Mouse (Mus musculus): ENCODE measurements around the gene Fndc3b. TPM values are rescaled to one million over a fixed set of nuclear protein-coding genes. Genes with fewer than 3 reads are reported as not detected.

Fndc3b gene
- polyA plus RNA-seq (2012; fragmentation: generic; extraction: Trizol): 23.7 TPM
- long read RNA-seq, experiment 1, full-length matches to known transcripts: 1 of 8 reads
- long read RNA-seq, experiment 1, partial matches to known transcripts: 0 of 8 reads
- long read RNA-seq, experiment 1, other reads (novel, unspliced or antisense): 7 of 8 reads
- long read RNA-seq, experiment 2, full-length matches to known transcripts: 14 of 52 reads
- long read RNA-seq, experiment 2, partial matches to known transcripts: 13 of 52 reads
- long read RNA-seq, experiment 2, other reads (novel, unspliced or antisense): 25 of 52 reads

- Histone ChIP-seq H3K79me2 (ENCODE audit: control insufficient read depth, insufficient read depth) (peaks cover 50% of the 10 kb centered on the region), H3K4me3 (ENCODE audit: insufficient read depth, poor library complexity, severe bottlenecking) (peak within 1 kb of the TSS; percentile 61)
- TF ChIP-seq MYOD1 (IDR thresholded peaks at IDR 0.05; ENCODE audit: control insufficient read depth, insufficient read length, low read depth) (no peak), MAX (IDR thresholded peaks at IDR 0.05) (peak; percentile 87), USF1 (IDR thresholded peaks at IDR 0.05; ENCODE audit: low read depth) (peak; percentile 70), CEBPB (IDR thresholded peaks at IDR 0.05; ENCODE audit: low read depth) (no peak)
These were observed at the start of gene Fndc3b for GRCm38 (mm10) chr3:27710648-27711428. TSS of gene Fndc3b (minus strand) at chr3:27711307.

GRCm38 (mm10) chr3:27760278-27760677 lies 49.2 kb upstream of the Fndc3b start:
- TF ChIP-seq CTCF (IDR thresholded peaks at IDR 0.05; ENCODE audit: control insufficient read depth, insufficient read depth, insufficient read length): no peak
- TF ChIP-seq USF1 (IDR thresholded peaks at IDR 0.05; ENCODE audit: low read depth): no peak
- TF ChIP-seq CEBPB (IDR thresholded peaks at IDR 0.05; ENCODE audit: low read depth): no peak
- no peak for TF ChIP-seq MAX (IDR thresholded peaks at IDR 0.05)
- TF ChIP-seq MYOD1 (IDR thresholded peaks at IDR 0.05; ENCODE audit: control insufficient read depth, insufficient read length, low read depth): no peak
- TF ChIP-seq FOSL1 (IDR thresholded peaks at IDR 0.05; ENCODE audit: insufficient read depth, low read length, poor library complexity, severe bottlenecking): no peak
- no peak for TF ChIP-seq MYOG (IDR thresholded peaks at IDR 0.05; ENCODE audit: control insufficient read depth, extremely low read depth, insufficient read length)
- no peaks in the 10 kb centered on the region for H3K27me3 ChIP-seq (ENCODE audit: control insufficient read depth, insufficient read depth, insufficient read length)

More at GRCm38 (mm10) chr3:27710648-27711428, at the start of gene Fndc3b:
- no peaks in the 10 kb centered on the region for H3K27me3 ChIP-seq (ENCODE audit: control insufficient read depth, insufficient read depth, insufficient read length)
- H3ac ChIP-seq (ENCODE audit: control insufficient read depth, insufficient read length, low read depth): peak within 1 kb of the TSS; percentile 80
- H3K36me3 ChIP-seq (ENCODE audit: control insufficient read depth, insufficient read depth): no peaks in the 10 kb centered on the region
- H3K79me3 ChIP-seq (ENCODE audit: low read depth): peaks cover 40% of the 10 kb centered on the region

GRCm38 (mm10) chr3:27758976-27759375 lies 47.9 kb upstream of the Fndc3b start:
- H3K27me3 ChIP-seq (ENCODE audit: control insufficient read depth, insufficient read depth, insufficient read length): no peaks in the 10 kb centered on the region
- H3ac ChIP-seq (ENCODE audit: control insufficient read depth, insufficient read length, low read depth): no peak overlapping the region
- no peaks in the 10 kb centered on the region for H3K79me3 ChIP-seq (ENCODE audit: low read depth)
- no peaks in the 10 kb centered on the region for H3K79me2 ChIP-seq (ENCODE audit: control insufficient read depth, insufficient read depth)
- H3K4me3 ChIP-seq (ENCODE audit: insufficient read depth, poor library complexity, severe bottlenecking): no peak overlapping the region
- TF ChIP-seq CTCF (IDR thresholded peaks at IDR 0.05; ENCODE audit: control insufficient read depth, insufficient read depth, insufficient read length) (no peak), CEBPB (IDR thresholded peaks at IDR 0.05; ENCODE audit: low read depth) (no peak), FOSL1 (IDR thresholded peaks at IDR 0.05; ENCODE audit: insufficient read depth, low read length, poor library complexity, severe bottlenecking) (no peak), MAX (IDR thresholded peaks at IDR 0.05) (no peak), MYOD1 (IDR thresholded peaks at IDR 0.05; ENCODE audit: control insufficient read depth, insufficient read length, low read depth) (no peak), MYOG (IDR thresholded peaks at IDR 0.05; ENCODE audit: control insufficient read depth, extremely low read depth, insufficient read length) (no peak), USF1 (IDR thresholded peaks at IDR 0.05; ENCODE audit: low read depth) (no peak)
- no peaks in the 10 kb centered on the region for H3K36me3 ChIP-seq (ENCODE audit: control insufficient read depth, insufficient read depth)

More at GRCm38 (mm10) chr3:27760278-27760677, 49.2 kb upstream of the Fndc3b start:
- Histone ChIP-seq H3K79me2 (ENCODE audit: control insufficient read depth, insufficient read depth) (no peaks in the 10 kb centered on the region), H3K79me3 (ENCODE audit: low read depth) (no peaks in the 10 kb centered on the region), H3K4me3 (ENCODE audit: insufficient read depth, poor library complexity, severe bottlenecking) (no peak overlapping the region), H3ac (ENCODE audit: control insufficient read depth, insufficient read length, low read depth) (no peak overlapping the region), H3K36me3 (ENCODE audit: control insufficient read depth, insufficient read depth) (no peaks in the 10 kb centered on the region)

- Histone ChIP-seq H3K27me3 (ENCODE audit: control insufficient read depth, insufficient read depth, insufficient read length) (no peaks in the 10 kb centered on the region), H3K4me3 (ENCODE audit: insufficient read depth, poor library complexity, severe bottlenecking) (no peak overlapping the region), H3ac (ENCODE audit: control insufficient read depth, insufficient read length, low read depth) (no peak overlapping the region), H3K79me3 (ENCODE audit: low read depth) (no peaks in the 10 kb centered on the region), H3K79me2 (ENCODE audit: control insufficient read depth, insufficient read depth) (no peaks in the 10 kb centered on the region), H3K36me3 (ENCODE audit: control insufficient read depth, insufficient read depth) (no peaks in the 10 kb centered on the region)
- no peak for TF ChIP-seq CTCF (IDR thresholded peaks at IDR 0.05; ENCODE audit: control insufficient read depth, insufficient read depth, insufficient read length)
- TF ChIP-seq FOSL1 (IDR thresholded peaks at IDR 0.05; ENCODE audit: insufficient read depth, low read length, poor library complexity, severe bottlenecking): no peak
- no peak for TF ChIP-seq CEBPB (IDR thresholded peaks at IDR 0.05; ENCODE audit: low read depth)
These were observed 40.5 kb upstream of the Fndc3b start for GRCm38 (mm10) chr3:27751657-27752056.

- H3K36me3 ChIP-seq (ENCODE audit: control insufficient read depth, insufficient read depth): no peaks in the 10 kb centered on the region
- H3ac ChIP-seq (ENCODE audit: control insufficient read depth, insufficient read length, low read depth): no peak overlapping the region
- H3K4me3 ChIP-seq (ENCODE audit: insufficient read depth, poor library complexity, severe bottlenecking): no peak overlapping the region
- H3K79me2 ChIP-seq (ENCODE audit: control insufficient read depth, insufficient read depth): no peaks in the 10 kb centered on the region
- no peaks in the 10 kb centered on the region for H3K27me3 ChIP-seq (ENCODE audit: control insufficient read depth, insufficient read depth, insufficient read length)
- TF ChIP-seq CEBPB (IDR thresholded peaks at IDR 0.05; ENCODE audit: low read depth): peak; percentile 29
- no peak for TF ChIP-seq CTCF (IDR thresholded peaks at IDR 0.05; ENCODE audit: control insufficient read depth, insufficient read depth, insufficient read length)
- H3K79me3 ChIP-seq (ENCODE audit: low read depth): no peaks in the 10 kb centered on the region
These were observed 40.0 kb upstream of the Fndc3b start for GRCm38 (mm10) chr3:27751156-27751555.

GRCm38 (mm10) chr3:27745651-27746050 lies 34.5 kb upstream of the Fndc3b start:
- H3K36me3 ChIP-seq (ENCODE audit: control insufficient read depth, insufficient read depth): no peaks in the 10 kb centered on the region
- H3K79me3 ChIP-seq (ENCODE audit: low read depth): no peaks in the 10 kb centered on the region
- no peaks in the 10 kb centered on the region for H3K27me3 ChIP-seq (ENCODE audit: control insufficient read depth, insufficient read depth, insufficient read length)
- TF ChIP-seq MYOG (IDR thresholded peaks at IDR 0.05; ENCODE audit: control insufficient read depth, extremely low read depth, insufficient read length) (no peak), USF1 (IDR thresholded peaks at IDR 0.05; ENCODE audit: low read depth) (no peak)
- H3K79me2 ChIP-seq (ENCODE audit: control insufficient read depth, insufficient read depth): no peaks in the 10 kb centered on the region
- H3ac ChIP-seq (ENCODE audit: control insufficient read depth, insufficient read length, low read depth): no peak overlapping the region
- H3K4me3 ChIP-seq (ENCODE audit: insufficient read depth, poor library complexity, severe bottlenecking): no peak overlapping the region

Data from C2C12 (cell line).